Mouse (Mus musculus) C2C12 (cell line): Measurements from ENCODE around the gene Cul7. TPM values are rescaled to one million over a fixed set of nuclear protein-coding genes. Genes with fewer than 3 reads are reported as not detected.

Experiments
- H3K27me3 ChIP-seq: one replicate; pipeline ENCODE4 v1.6.1; 2011; ENCODE audit not compliant: control insufficient read depth, insufficient read depth, insufficient read length
- H3K36me3 ChIP-seq: one replicate; pipeline ENCODE4 v1.6.1; 2011; ENCODE audit not compliant: control insufficient read depth, insufficient read depth
- H3K4me3 ChIP-seq: one replicate; pipeline ENCODE4 v1.5.1; 2011; ENCODE audit warnings: mild to moderate bottlenecking, control low read depth; ENCODE audit not compliant: poor library complexity, insufficient read depth, severe bottlenecking
- H3K79me2 ChIP-seq: one replicate; pipeline ENCODE4 v1.6.1; 2011; ENCODE audit not compliant: control insufficient read depth, insufficient read depth
- H3K79me3 ChIP-seq: one replicate; pipeline ENCODE4 v1.6.1; 2011; ENCODE audit warnings: low read depth, control low read depth
- H3ac ChIP-seq: one replicate; pipeline ENCODE3; 2011; ENCODE audit warnings: low read depth; ENCODE audit not compliant: control insufficient read depth, insufficient read length
- CEBPB ChIP-seq: IDR thresholded peaks from one replicate; pipeline ENCODE4 v1.6.1; 2011; ENCODE audit warnings: low read depth, mild to moderate bottlenecking, control low read depth, moderate library complexity
- CTCF ChIP-seq: IDR thresholded peaks from one replicate; pipeline ENCODE4 v1.5.1; 2011; ENCODE audit not compliant: control insufficient read depth, insufficient read depth, insufficient read length
- FOSL1 ChIP-seq: IDR thresholded peaks from one replicate; pipeline ENCODE4 v1.8.0; 2011; ENCODE audit warnings: mild to moderate bottlenecking, low read length; ENCODE audit not compliant: poor library complexity, insufficient read depth, severe bottlenecking
- MAX ChIP-seq: IDR thresholded peaks from one replicate; pipeline ENCODE4 v1.6.1; 2011; ENCODE audit warnings: mild to moderate bottlenecking, control low read depth
- MYOD1 ChIP-seq: IDR thresholded peaks from one replicate; pipeline ENCODE4 v1.6.1; 2011; ENCODE audit warnings: low read depth; ENCODE audit not compliant: control insufficient read depth, insufficient read length
- MYOG ChIP-seq: IDR thresholded peaks from one replicate; pipeline ENCODE4 v1.6.1; 2011; ENCODE audit not compliant: control insufficient read depth, insufficient read length; ENCODE audit errors: extremely low read depth
- USF1 ChIP-seq: IDR thresholded peaks from one replicate; pipeline ENCODE4 v1.6.1; 2011; ENCODE audit warnings: low read depth, mild to moderate bottlenecking, control low read depth, moderate library complexity
- polyA plus RNA-seq: library from polyadenylated mRNA; unstranded; fragments of >200 nt; fragmentation: generic; extraction: Trizol; gene quantifications from one replicate; pipeline ENCODE4 v1.2.1, GENCODE M21; 2012; ENCODE audit warnings: missing spikeins

Gene Cul7
- polyA plus RNA-seq, 1 experiment: 49.4 TPM

DNA sequence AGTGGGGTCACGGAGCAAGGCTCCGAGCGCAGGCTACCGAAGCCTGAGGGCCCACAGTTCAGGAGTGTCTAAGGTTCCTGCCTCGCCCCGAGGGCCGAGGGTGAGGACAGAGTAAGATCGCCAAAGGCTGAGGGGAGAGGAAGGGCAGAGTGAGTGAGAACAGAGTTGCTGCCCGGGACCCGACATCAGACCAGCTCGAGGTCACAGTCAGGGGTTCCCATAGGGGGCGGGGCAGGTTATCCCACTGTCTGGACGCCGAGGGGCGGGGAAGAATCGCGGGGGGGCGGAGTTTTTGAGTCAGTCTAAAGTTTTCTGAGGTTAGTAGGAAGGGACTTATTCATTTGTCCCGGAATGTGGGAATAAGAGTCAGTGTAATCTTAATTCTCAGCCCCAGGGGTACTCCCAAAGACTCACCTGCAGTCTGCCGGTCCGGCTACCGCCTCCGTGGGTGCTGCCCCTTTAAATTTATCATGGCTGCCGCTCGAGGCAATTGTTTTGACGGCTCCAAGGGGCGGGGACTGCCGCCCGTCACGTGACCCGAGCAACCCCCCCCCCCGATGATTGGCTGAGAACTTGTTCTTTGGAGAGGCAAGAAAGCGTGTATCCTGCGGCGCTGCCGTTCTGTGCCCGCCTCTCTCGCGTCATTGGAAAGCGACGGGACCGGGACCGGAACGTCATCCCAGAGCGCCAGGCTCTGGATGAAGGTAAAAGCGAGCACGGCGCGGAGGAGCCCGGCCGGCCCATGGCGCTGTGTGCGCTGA is 4.4 kb upstream of the Cul7 start, which contains the start of the genes Klc4 and Mrpl2:
Gene Klc4, minus strand, starts transcription at position 462 of the 761 bp plus-strand sequence.
Gene Mrpl2, plus strand, starts transcription at position 669 of the 761 bp plus-strand sequence.
- TF ChIP-seq MAX (peak; percentile 17), CEBPB (no peak), USF1 (peak; percentile 83)
- Histone ChIP-seq H3K36me3 (peaks cover 14% of the 10 kb centered on the region), H3K4me3 (peak within 1 kb of the TSS; percentile 71), H3ac (peak within 1 kb of the TSS; percentile 78), H3K79me2 (peaks cover 16% of the 10 kb centered on the region), H3K27me3 (no peaks in the 10 kb centered on the region), H3K79me3 (peaks cover 9% of the 10 kb centered on the region)

- Histone ChIP-seq H3K79me2 (peaks cover 21% of the 10 kb centered on the region), H3K4me3 (peak overlapping the region; percentile 71), H3ac (peak overlapping the region; percentile 78), H3K79me3 (peaks cover 9% of the 10 kb centered on the region), H3K36me3 (peaks cover 14% of the 10 kb centered on the region), H3K27me3 (no peaks in the 10 kb centered on the region)
- TF ChIP-seq CTCF (no peak), USF1 (peak; percentile 95)
These were observed 3.8 kb upstream of the Cul7 start for GRCm38 (mm10) chr17:46646322-46646662.

GRCm38 (mm10) chr17:46647279-46647678 is 2.9 kb upstream of the Cul7 start:
- H3K4me3 ChIP-seq: no peak overlapping the region
- no peak overlapping the region for H3ac ChIP-seq
- H3K36me3 ChIP-seq: peaks cover 14% of the 10 kb centered on the region
- no peaks in the 10 kb centered on the region for H3K27me3 ChIP-seq
- TF ChIP-seq MYOG (no peak), MAX (no peak), MYOD1 (no peak), USF1 (no peak), FOSL1 (no peak), CTCF (no peak), CEBPB (no peak)
- peaks cover 9% of the 10 kb centered on the region for H3K79me3 ChIP-seq
- peaks cover 31% of the 10 kb centered on the region for H3K79me2 ChIP-seq

DNA sequence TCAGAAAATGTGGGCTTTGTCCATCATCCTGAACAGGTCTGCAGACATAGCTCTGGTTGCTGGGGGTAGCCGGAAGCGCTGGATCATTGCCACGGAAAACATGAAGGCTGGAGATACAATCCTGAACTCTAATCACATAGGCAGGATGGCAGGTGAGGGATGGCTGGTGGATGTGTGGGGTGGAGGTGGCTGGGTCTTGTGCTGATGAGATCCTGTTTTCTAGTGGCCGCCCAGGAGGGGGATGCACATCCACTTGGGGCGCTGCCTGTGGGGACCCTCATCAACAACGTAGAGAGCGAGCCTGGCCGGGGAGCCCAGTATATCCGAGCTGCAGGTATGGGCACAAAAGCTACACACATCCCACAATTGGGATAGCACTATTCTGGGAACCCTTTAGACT is 1.7 kb upstream of the Cul7 start:
- H3K79me3 ChIP-seq: peaks cover 9% of the 10 kb centered on the region
- H3K27me3 ChIP-seq: no peaks in the 10 kb centered on the region
- TF ChIP-seq MYOG: no peak
- H3K4me3 ChIP-seq: no peak overlapping the region
- H3K36me3 ChIP-seq: peaks cover 17% of the 10 kb centered on the region
- no peak overlapping the region for H3ac ChIP-seq
- H3K79me2 ChIP-seq: peaks cover 35% of the 10 kb centered on the region

DNA sequence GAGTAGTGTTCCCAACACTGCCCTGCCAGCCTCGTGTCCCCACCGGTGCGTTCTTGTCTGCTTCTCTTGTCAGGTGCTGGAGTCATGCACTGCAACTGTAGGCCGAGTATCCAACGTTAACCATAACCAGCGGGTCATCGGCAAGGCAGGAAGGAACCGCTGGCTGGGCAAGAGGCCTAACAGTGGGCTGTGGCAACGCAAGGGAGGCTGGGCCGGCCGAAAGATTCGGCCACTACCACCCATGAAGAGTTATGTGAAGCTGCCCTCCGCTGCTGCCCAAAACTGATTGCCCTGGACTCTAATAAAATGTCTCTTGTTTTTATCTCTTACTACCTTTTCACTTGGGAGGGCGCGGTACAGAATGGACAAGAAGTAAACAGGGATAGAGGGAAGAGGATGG is 326 bp upstream of the Cul7 start:
- Histone ChIP-seq H3K27me3 (no peaks in the 10 kb centered on the region), H3K4me3 (no peak overlapping the region), H3K79me3 (peaks cover 9% of the 10 kb centered on the region), H3K36me3 (peaks cover 22% of the 10 kb centered on the region), H3ac (peak overlapping the region; percentile 47), H3K79me2 (peaks cover 35% of the 10 kb centered on the region)
- TF ChIP-seq FOSL1 (no peak), MYOD1 (no peak), CEBPB (no peak), MYOG (no peak), MAX (no peak), USF1 (no peak), CTCF (no peak)

DNA sequence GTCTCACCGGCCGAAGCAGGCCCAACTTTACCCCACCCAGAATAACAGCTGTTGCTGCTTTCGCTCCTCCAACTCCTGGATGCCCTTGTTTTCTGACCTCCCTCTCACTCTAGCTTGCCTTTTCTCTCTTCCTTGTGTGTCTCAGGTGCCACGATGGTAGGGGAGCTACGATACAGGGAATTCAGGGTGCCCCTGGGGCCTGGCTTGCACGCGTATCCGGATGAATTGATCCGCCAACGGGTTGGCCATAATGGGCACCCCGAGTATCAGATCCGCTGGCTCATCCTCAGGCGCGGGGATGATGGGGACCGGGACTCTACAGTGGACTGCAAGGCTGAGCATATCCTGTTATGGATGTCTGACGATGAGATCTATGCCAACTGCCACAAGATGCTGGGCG is 1.2 kb downstream of the Cul7 start:
- Histone ChIP-seq H3K27me3 (no peaks in the 10 kb centered on the region), H3K4me3 (peak overlapping the region; percentile 18), H3K79me3 (peaks cover 9% of the 10 kb centered on the region), H3K36me3 (peaks cover 22% of the 10 kb centered on the region), H3K79me2 (peaks cover 33% of the 10 kb centered on the region), H3ac (peak overlapping the region; percentile 40)
- TF ChIP-seq FOSL1 (no peak), MYOG (no peak), USF1 (no peak), MAX (no peak), MYOD1 (no peak), CTCF (no peak), CEBPB (no peak)
